Mouse (Mus musculus): ENCODE measurements around the gene Cmss1. TPM values are rescaled to one million over a fixed set of nuclear protein-coding genes. Genes with fewer than 3 reads are reported as not detected.

Gene Cmss1
- 45.2 and 45.5 TPM in 2 replicates for polyA plus RNA-seq (2015; fragmentation: Nextera tagmentation; extraction: Ambion mirVana)

DNA sequence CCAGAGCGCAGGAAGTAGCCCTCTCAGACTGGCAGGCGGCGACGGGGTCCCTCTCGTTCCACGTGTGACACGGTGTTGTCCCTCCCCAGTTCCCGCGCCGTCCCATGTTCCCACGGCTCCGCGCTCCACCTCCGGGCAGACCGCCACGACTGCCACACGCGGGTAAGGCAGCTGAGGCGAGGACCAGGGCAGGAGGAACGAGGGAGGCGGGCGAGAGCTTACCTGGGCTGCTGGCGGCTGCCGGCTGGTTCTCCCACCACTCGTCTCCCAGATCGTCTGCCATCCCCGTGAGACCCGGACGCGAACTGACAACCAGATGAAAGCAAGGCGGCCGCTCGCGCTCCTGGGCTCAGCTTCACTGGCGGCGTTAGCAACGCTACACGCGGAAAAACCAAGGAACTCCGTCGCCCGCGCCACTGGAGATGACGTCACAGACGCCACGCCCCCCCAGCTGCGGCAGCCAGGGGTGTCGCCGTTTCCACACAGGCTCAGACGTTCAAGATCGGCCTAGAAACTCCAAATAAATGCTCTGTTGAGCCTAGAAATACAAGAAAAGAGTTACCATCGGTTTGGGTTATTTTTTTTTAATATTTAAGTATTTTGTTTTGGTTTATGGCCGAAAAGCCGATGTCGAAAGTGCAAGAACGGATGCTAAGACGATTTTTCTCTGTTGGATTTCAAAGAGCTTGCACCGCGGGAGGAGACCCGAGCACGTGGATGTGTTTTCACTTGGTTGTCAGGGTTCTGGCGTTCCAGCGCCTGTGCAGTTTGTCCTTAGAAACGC is at the start of gene Cmss1:
Gene Cmss1, minus strand, starts transcription at position 421 of the 784 bp plus-strand sequence.
- H3K9ac ChIP-seq = peak within 1 kb of the TSS; percentile 65
- no peaks in the 10 kb centered on the region for H3K9me3 ChIP-seq
- under 1% methylated on average over 64 of the region's 64 CpGs for WGBS
- peak; percentile 96 for ATAC-seq
- 0 out of 2 replicates have a peak, but pooled peaks cover 3% of the 10 kb centered on the region for H3K4me1 ChIP-seq (replicated peaks)
- no peaks in the 10 kb centered on the region for H3K27me3 ChIP-seq (replicated peaks)
- peak within 1 kb of the TSS; percentile 69 for H3K4me2 ChIP-seq (replicated peaks)
- H3K36me3 ChIP-seq = no peaks in the 10 kb centered on the region
- peak within 1 kb of the TSS; percentile 76 for H3K4me3 ChIP-seq (replicated peaks)
- no peak within 1 kb of the TSS for H3K27ac ChIP-seq

DNA sequence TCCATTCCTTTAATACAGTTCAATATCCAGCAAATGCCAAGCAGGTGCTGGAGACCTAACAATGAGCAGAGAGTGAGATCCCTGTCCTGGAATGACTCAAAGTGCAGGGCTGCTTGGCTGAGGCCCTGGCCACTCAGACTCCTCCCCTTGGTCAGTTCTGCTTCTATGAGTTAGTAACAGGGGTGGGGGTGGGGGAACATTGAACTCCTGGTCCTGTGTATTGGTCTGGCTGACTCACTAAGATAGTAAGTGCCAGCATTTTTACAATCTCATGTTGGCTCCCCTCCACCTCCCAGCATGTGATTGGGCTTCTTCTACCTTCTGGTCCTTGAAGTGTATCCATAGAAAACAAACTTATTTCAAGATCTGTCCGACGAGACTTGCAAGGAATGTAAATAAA is 43.2 kb upstream of the Cmss1 start:
- H3K4me3 ChIP-seq (replicated peaks) = no peak overlapping the region
- no peaks in the 10 kb centered on the region for H3K36me3 ChIP-seq
- no peaks in the 10 kb centered on the region for H3K9me3 ChIP-seq
- H3K4me1 ChIP-seq (replicated peaks) = no peaks in the 10 kb centered on the region
- H3K9ac ChIP-seq = no peak overlapping the region
- WGBS = 23% methylated on average over 2 of the region's 2 CpGs
- H3K4me2 ChIP-seq (replicated peaks) = no peak overlapping the region
- no peak for ATAC-seq
- no peak overlapping the region for H3K27ac ChIP-seq
- H3K27me3 ChIP-seq (replicated peaks) = no peaks in the 10 kb centered on the region

DNA sequence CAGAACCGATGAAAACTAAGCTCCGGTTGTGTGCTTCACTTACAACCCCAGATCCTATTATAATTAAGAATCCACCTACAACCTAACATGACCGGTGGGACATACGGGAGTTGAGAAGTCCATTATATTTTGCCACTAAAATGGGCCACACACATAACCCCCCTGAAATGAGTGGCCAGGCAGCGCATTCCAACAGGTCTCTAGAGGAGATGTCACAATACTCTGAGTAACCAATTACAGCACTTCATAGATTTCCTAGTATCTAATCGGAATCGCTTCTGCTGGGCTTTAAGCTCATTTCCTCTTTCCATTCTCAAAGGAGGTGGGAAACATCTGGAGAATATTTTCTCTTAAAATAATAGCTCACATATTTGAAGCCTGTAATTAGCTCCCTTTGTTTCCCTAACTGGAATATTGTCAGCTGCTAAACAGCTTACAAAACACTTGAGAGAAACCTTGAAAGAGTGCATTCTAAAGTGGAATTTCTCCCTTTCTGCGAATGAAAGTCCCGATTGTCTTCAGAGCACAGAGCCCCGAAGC is 34.8 kb upstream of the Cmss1 start:
- no peaks in the 10 kb centered on the region for H3K36me3 ChIP-seq
- H3K9me3 ChIP-seq = no peaks in the 10 kb centered on the region
- H3K27me3 ChIP-seq (replicated peaks) = no peaks in the 10 kb centered on the region
- no peak overlapping the region for H3K4me3 ChIP-seq (replicated peaks)
- H3K4me2 ChIP-seq (replicated peaks) = no peak overlapping the region
- 78% methylated on average over 10 of the region's 10 CpGs for WGBS
- ATAC-seq = no peak
- H3K9ac ChIP-seq = no peak overlapping the region
- no peaks in the 10 kb centered on the region for H3K4me1 ChIP-seq (replicated peaks)
- no peak overlapping the region for H3K27ac ChIP-seq

DNA sequence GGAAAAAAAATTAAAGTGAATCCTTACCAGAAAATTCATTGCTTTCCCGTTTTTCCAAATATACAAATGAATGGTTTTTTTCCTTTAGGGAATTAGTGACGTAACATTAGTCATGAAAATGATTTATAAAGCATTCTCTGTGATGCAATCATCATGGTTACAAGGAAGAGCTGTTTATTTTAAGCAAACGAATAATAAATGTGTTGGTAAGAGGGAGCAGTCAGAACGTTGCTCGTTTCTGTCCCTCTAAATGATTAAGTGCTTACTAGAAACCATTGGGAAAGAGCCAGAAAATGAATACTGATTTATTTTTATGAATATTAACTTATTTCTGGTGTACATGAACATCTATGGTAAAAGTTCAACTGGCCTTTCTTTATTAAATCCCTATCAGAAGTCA is 28.1 kb upstream of the Cmss1 start:
- Histone ChIP-seq H3K27ac (no peak overlapping the region), H3K27me3 (replicated peaks) (no peaks in the 10 kb centered on the region), H3K4me2 (replicated peaks) (no peak overlapping the region), H3K4me3 (replicated peaks) (no peak overlapping the region), H3K4me1 (replicated peaks) (no peaks in the 10 kb centered on the region), H3K9me3 (no peaks in the 10 kb centered on the region), H3K9ac (no peak overlapping the region), H3K36me3 (no peaks in the 10 kb centered on the region)
- 41% methylated on average over 5 of the region's 5 CpGs for WGBS
- ATAC-seq = no peak

GRCm38 (mm10) chr16:57634191-57634590 is 27.5 kb upstream of the Cmss1 start:
- Histone ChIP-seq H3K9me3 (no peaks in the 10 kb centered on the region), H3K9ac (no peak overlapping the region), H3K4me1 (replicated peaks) (no peaks in the 10 kb centered on the region), H3K36me3 (no peaks in the 10 kb centered on the region), H3K4me2 (replicated peaks) (no peak overlapping the region), H3K27ac (no peak overlapping the region), H3K4me3 (replicated peaks) (no peak overlapping the region), H3K27me3 (replicated peaks) (no peaks in the 10 kb centered on the region)
- ATAC-seq = peak; percentile 61; the same call in 1 of the 2 replicates
- WGBS = 7% methylated on average over 6 of the region's 6 CpGs

GRCm38 (mm10) chr16:57611768-57612167 is 5.1 kb upstream of the Cmss1 start:
- Histone ChIP-seq H3K27ac (no peak overlapping the region), H3K9ac (no peak overlapping the region), H3K4me1 (replicated peaks) (0 out of 2 replicates have a peak, but pooled peaks cover 3% of the 10 kb centered on the region), H3K36me3 (no peaks in the 10 kb centered on the region), H3K9me3 (no peaks in the 10 kb centered on the region), H3K4me3 (replicated peaks) (no peak overlapping the region), H3K27me3 (replicated peaks) (no peaks in the 10 kb centered on the region), H3K4me2 (replicated peaks) (no peak overlapping the region)
- ATAC-seq = no peak
- 2% methylated on average over 1 of the region's 1 CpGs for WGBS

- H3K27ac ChIP-seq = no peak overlapping the region
- no peak for ATAC-seq
- no peaks in the 10 kb centered on the region for H3K9me3 ChIP-seq
- H3K4me1 ChIP-seq (replicated peaks) = no peaks in the 10 kb centered on the region
- H3K9ac ChIP-seq = no peak overlapping the region
- no peak overlapping the region for H3K4me2 ChIP-seq (replicated peaks)
- H3K27me3 ChIP-seq (replicated peaks) = no peaks in the 10 kb centered on the region
- H3K4me3 ChIP-seq (replicated peaks) = no peak overlapping the region
- no peaks in the 10 kb centered on the region for H3K36me3 ChIP-seq
These were observed 5.6 kb downstream of the Cmss1 start for GRCm38 (mm10) chr16:57601031-57601430.

GRCm38 (mm10) chr16:57597295-57597957 is 9.2 kb downstream of the Cmss1 start:
- Histone ChIP-seq H3K36me3 (no peaks in the 10 kb centered on the region), H3K9me3 (no peaks in the 10 kb centered on the region), H3K9ac (no peak overlapping the region), H3K4me2 (replicated peaks) (no peak overlapping the region), H3K4me1 (replicated peaks) (no peaks in the 10 kb centered on the region), H3K27me3 (replicated peaks) (no peaks in the 10 kb centered on the region), H3K4me3 (replicated peaks) (no peak overlapping the region), H3K27ac (no peak overlapping the region)
- 65% methylated on average over 4 of the region's 4 CpGs for WGBS
- ATAC-seq = no peak

DNA sequence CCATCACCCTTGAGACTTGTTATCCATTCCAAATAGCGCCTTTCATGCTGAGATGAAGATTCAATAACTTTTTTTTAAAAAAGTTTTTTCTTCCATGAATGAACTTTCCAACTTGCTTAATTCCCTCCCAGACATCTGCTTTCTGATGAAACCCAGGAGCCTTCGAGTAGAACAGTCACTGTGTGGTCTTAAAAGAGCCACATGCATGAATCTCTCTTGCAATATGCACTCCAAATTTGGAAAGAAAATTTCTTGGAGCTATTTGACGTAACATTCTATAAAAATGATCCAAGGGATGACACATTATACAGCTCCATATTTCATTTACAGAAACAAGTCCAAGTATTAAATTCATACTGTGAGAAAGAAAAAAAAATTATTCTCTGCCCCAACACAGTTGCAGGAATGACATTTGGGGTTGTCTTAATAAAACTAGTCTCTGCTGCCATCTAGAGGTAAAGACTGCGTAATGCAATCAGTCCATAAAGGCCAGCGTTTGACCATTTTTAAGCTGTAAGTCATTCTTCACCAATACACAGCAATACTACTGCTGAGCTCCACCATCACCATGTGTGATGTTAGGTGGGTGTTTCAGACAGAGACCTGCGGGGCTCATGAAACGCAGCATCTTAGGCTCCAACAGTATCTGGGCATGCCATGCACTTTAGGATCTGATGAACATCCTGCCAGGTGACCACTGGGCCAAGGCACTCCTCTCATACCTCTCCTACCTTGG is 13.1 kb downstream of the Cmss1 start:
- 32% methylated on average over 7 of the region's 7 CpGs for WGBS
- no peaks in the 10 kb centered on the region for H3K4me1 ChIP-seq (replicated peaks)
- H3K4me2 ChIP-seq (replicated peaks) = no peak overlapping the region
- peak; percentile 53 for ATAC-seq
- no peak overlapping the region for H3K27ac ChIP-seq
- no peaks in the 10 kb centered on the region for H3K9me3 ChIP-seq
- no peaks in the 10 kb centered on the region for H3K36me3 ChIP-seq
- H3K27me3 ChIP-seq (replicated peaks) = no peaks in the 10 kb centered on the region
- H3K4me3 ChIP-seq (replicated peaks) = no peak overlapping the region
- no peak overlapping the region for H3K9ac ChIP-seq

- Histone ChIP-seq H3K4me3 (replicated peaks) (no peak overlapping the region), H3K4me2 (replicated peaks) (no peak overlapping the region), H3K9me3 (no peaks in the 10 kb centered on the region), H3K27me3 (replicated peaks) (no peaks in the 10 kb centered on the region), H3K9ac (no peak overlapping the region), H3K36me3 (no peaks in the 10 kb centered on the region), H3K4me1 (replicated peaks) (no peaks in the 10 kb centered on the region), H3K27ac (no peak overlapping the region)
- no peak for ATAC-seq
- 41% methylated on average over 3 of the region's 3 CpGs for WGBS
These were observed 21.5 kb downstream of the Cmss1 start for GRCm38 (mm10) chr16:57585201-57585600.

GRCm38 (mm10) chr16:57582008-57582407 is 24.7 kb downstream of the Cmss1 start:
- no peaks in the 10 kb centered on the region for H3K4me1 ChIP-seq (replicated peaks)
- no peaks in the 10 kb centered on the region for H3K36me3 ChIP-seq
- H3K4me3 ChIP-seq (replicated peaks) = no peak overlapping the region
- H3K4me2 ChIP-seq (replicated peaks) = no peak overlapping the region
- 67% methylated on average over 2 of the region's 2 CpGs for WGBS
- no peak overlapping the region for H3K27ac ChIP-seq
- no peaks in the 10 kb centered on the region for H3K27me3 ChIP-seq (replicated peaks)
- no peak overlapping the region for H3K9ac ChIP-seq
- H3K9me3 ChIP-seq = no peaks in the 10 kb centered on the region
- ATAC-seq = no peak

- Histone ChIP-seq H3K4me3 (replicated peaks) (no peak overlapping the region), H3K27ac (no peak overlapping the region), H3K4me2 (replicated peaks) (no peak overlapping the region), H3K9me3 (no peaks in the 10 kb centered on the region), H3K4me1 (replicated peaks) (no peaks in the 10 kb centered on the region), H3K36me3 (no peaks in the 10 kb centered on the region; the same call in 1 of the 2 replicates), H3K9ac (no peak overlapping the region), H3K27me3 (replicated peaks) (no peaks in the 10 kb centered on the region)
- 68% methylated on average over 7 of the region's 7 CpGs for WGBS
- no peak for ATAC-seq
These were observed 26.6 kb downstream of the Cmss1 start for GRCm38 (mm10) chr16:57580041-57580440.
